Mouse (Mus musculus) gastrocnemius, postnatal 10 days (tissue): Measurements from ENCODE around the gene Tgm3. TPM values are rescaled to one million over a fixed set of nuclear protein-coding genes. Genes with fewer than 3 reads are reported as not detected.

Experiments
- DNase-seq: peaks from one replicate; pipeline ENCODE4 v3.0.0; 2021; ENCODE audit warnings: mixed read lengths
- long read RNA-seq, 2 experiments: library from polyadenylated mRNA; stranded (forward); transcript quantifications; one replicate each; pipeline ENCODE4 v2.0.0; 2021
- total RNA-seq, 2 experiments: library from RNA; stranded (reverse); gene quantifications; 2 replicates each; pipeline ENCODE4 v1.2.3; 2021

Tgm3 gene
- under 1 TPM in 1 of 2 experiments, not detected in 1; 0.07 TPM for total RNA-seq
- long read RNA-seq, experiment 1, result 0 reads
- long read RNA-seq, experiment 2, result 0 reads

DNA sequence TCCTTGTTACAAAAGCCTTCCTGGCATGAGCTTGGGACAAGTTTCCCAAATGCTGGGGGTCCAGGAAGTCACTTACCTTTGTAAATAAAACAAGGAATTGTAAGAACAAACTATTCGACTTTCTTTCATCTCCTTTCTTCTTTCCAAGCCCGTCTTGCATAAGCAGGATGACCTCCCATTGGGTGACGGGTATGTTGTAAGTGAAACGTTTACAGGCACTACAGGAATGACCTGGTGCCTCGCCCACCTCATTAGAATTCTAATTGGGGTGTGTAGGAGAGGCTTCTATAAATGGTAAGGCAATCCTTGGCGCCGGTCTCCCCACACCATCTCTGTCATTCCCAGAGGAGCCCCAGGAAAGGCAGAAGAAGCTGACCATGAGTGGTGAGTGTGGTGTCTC, at the start of gene Tgm3:
Gene Tgm3 (plus strand): TSS at position 324 of the 400 bp plus-strand sequence.
- no peak for DNase-seq

DNA sequence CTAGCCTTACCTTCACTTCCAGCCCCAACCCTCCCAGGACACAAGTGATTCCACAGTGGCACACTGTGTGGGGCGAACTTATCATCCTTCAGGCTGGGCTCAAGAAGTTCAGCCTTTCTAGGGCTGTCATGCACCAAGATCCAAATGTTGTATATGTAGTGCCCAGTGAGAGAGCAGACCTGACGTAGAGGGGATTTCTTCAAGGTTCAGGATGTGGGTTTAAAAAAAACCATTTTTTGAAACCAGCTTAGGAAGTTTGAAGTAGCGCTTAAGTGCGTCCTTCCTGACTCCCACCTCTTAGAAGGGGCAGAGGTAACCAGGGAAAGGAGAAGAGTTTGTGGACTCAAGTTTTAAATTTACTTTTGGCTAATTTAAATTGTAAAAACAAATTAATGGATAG, 31.5 kb upstream of the Tgm3 start:
- no peak for DNase-seq

DNA sequence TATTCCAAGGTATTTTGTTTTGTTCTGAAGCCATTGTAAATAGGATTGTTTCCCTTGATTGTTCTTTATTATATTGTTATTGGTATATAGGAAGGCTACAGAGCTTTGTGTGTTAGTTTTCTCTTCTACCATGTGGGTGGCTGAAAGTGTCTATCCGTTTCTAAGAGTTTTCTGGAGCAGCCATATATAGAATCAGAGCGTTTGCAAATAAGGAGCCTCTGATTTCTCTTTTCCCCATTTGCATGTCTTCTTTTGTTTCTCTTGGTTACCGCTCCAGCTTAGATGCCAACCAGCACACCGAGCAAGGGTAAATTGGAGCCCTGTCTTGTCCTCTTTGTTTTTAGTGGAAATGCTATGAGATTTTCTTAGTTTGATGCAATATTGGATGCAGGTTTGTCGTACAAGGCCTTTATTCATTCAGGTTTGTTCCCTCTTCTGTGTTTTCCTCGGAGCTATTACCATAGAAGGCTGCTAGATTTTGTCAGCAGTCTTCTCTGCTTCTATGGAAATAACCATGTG, 24.6 kb upstream of the Tgm3 start:
- DNase-seq, result no peak

DNA sequence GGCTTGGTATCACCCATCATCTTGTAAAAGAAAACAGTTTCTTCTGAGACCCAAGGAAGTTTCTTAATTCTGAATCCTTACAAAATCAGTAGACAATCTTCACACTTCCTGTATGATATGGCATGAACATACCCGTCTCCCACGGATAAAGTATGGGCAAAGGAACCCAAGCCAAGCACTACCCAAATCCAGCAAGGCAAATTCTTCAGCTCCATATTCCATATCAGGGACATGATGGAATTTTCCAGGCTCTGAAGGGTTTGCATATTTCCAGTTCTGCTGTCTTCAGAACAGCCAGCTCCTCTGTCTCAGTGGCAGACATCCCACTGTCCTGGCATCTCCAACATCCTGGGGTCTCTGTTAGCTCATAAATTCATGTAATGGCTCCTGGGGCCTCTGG, 22.5 kb upstream of the Tgm3 start:
- no peak for DNase-seq

DNA sequence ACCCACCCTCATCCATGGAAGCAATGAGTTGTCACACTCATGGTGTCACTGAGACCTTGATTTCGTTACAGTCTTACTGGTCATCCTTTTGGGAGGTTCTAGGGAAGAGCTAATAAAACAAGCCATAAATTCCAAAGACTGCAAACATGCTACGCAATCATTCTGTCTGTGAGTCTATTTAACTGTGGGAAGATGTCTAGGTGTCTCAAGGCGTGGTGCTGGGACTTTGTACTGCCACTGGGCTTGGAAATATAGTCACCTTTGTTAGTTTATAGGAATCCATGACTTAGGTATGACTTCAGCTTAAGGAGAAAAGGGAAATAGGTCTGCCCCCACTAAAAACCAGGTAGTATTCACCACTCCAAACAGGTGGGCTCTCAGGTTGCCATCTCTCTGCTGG, 17.7 kb upstream of the Tgm3 start:
- DNase-seq, result no peak

DNA sequence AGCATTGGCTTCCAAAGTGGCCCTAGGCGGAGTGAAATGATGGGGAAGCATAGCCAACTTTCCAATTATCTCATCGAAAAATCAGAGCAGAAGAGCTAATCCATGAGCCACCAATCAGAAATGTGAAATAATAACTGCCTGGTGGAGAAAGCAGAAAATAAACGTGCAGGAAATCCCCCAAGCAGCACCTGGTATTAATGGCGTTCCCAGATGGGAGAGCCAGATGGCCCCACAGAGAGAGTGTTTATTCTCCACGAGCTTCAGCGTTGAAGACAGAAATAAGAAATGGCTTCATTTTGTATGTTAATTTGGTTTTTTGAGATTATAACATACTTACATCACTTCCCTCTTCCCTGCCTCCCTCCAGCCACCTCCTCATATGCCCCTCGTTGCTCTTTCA, 13.7 kb upstream of the Tgm3 start:
- DNase-seq, result no peak

DNA sequence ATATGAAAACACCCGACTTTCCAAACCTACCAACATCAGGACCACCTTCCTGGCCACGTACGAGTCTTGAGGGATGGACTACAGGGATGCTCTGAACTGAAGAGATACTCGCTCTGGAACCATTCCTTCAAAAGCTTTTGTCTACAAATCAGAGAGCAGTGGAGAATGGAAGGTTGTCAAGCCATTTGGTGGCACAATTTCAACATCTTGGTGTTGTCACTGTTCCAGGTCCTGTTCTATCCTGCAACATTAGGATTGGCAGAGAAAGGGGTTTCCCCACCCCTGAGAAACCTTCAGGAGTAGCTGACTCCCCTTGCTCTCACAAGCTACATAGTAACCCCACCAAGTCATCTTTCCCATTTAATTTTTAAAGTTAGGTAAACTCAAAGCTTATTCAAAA, 12.9 kb upstream of the Tgm3 start:
- no peak for DNase-seq

DNA sequence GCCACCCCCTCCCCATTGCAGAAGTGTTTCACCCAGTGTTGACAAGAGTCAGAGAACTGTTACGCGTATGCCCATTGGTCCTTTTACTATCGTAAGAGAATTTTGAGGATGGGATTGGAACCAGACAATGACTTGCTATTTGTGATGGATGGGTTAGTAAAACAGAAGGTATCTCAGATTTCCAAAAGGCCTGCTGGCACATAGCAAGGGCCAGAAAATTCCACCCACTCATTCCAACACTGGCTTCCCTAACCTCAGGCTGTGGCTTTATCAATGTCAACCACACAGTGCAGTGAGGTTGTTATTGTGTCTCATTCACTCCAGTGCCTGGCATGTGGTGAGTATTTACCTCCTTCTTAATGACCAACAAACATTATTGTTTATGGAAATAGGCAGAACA, 11.5 kb upstream of the Tgm3 start:
- no peak for DNase-seq

DNA sequence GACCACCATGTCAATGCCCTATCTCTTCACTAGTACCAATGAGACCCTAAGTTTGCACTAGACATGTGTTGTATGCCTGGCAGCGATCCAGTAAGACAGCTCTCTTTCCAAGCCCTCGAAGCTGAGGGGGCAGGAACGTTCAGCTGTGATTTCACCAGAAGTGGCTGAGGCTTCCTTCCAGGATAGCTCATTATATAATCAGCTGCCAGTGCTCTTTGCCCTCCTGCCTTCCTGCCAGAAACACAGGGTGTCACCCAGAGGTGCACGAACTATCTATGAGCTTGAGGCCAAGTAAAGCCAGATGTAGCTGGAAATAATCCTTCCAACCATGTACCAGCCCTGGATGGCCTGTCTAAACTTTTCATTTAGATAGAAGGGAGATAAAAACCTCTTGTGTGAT, 8.1 kb upstream of the Tgm3 start:
- no peak for DNase-seq

DNA sequence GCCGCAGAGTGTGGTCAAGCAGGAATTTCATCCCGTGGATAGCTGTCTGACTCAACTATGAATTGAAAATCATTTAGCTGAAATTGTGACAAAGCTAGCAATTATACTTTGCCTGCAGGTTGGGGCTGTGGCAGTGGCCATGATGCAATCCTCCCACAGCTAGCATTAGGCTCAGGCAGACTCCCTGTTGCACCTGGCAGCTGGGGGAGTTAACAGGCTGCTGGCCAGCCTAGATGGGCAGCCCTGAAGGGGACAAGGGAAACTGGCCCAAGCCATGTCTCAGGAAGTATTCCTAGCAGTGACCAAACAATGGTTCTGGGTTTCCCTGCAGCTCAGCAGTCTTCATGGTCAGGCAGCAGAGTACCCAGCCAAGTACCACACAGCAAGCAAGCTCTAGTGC, 2.8 kb upstream of the Tgm3 start:
- no peak for DNase-seq

DNA sequence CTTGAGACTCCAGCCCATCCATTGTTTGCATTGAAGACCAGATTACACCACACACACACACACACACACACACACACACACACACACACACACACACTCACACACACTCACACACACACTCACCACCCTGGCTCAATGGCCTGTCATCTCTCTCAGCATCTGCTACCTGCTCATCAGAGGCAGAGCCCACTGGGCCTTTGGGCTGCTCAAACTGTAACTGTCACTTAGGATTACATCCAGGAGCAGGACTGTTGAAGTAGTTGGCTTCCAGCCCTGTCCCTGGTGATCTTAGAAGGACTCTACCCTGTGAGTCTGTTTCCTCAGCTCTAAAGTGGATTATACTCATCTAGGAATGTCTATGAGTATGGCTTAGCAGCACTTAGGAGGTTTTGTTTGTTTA, 1.5 kb downstream of the Tgm3 start:
- DNase-seq, result no peak

DNA sequence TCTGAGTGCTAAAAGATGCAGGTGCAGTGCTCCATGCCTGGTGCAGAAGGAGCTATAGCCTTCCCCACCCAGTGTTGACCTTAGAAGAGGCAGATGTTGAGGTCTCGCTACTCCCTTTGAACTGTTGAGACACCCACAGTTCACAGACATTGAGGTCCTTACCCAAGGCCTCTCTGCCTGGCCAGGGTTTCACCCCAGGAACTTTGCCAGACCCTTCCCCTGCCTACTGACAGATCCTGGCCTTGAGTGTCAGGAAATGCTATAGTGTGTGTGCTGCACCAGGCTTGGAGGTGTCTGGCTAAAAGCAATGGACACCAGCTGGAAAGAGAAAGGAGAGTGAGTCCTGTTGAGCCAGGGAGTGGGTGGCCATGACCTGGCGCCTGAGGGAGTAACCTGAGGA, 3.0 kb downstream of the Tgm3 start:
- DNase-seq, result no peak

DNA sequence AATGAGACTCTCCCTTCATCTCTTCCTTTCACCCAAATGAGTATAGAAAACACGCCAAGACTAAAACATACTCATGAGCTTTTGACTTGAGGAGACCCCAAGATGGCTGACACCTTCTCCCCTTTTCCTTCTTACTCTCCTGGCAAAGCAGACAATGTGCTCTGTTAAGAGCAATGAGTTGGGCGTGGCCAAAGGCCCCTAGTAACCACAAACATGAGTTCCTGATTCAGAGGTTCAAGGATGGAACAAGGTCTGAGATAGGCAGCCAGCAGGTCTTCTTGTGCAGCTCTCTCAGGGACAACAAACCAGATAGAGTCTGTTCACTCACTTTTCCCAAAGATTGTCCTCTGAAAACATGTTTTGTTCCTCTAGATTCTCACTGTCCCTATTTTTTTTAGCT, 5.9 kb downstream of the Tgm3 start:
- DNase-seq, result no peak

DNA sequence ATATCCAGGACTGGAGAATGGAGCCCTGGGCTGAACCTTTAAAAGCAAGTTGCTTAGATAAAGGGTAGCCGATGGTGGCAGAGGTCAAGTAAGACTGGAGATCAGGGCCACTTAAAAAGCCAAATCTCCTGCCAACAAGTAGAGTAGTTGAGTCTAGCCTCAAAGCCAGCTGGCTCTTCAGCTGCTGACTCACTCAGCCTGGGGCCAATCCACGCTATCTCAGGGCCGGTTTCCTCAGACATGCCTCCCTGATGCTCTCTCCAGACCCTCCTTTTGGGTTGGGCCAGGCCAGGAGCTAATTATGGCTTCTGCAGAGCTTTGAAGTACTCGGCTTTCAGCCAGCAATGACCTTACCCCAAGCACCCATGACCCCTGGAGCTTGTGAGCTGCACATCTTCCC, 15.7 kb downstream of the Tgm3 start:
- DNase-seq, result no peak

DNA sequence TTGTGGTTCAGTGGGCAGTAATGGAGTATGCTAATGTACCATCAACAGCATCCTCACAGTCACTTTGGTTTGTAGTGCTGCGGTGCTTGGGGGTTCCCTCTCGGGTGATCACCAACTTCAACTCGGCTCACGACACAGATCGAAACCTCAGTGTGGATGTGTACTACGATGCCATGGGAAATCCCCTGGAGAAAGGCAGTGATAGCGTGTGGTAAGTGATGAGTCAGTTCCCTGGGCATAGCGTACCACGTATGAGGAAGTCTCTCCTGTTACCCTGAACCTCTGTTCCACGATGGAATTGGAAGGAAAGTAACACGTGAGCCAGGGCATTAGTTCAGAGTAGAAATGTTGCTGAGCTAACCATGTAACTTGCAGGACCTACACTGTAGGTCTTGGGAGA, 17.7 kb downstream of the Tgm3 start:
- DNase-seq, result no peak

DNA sequence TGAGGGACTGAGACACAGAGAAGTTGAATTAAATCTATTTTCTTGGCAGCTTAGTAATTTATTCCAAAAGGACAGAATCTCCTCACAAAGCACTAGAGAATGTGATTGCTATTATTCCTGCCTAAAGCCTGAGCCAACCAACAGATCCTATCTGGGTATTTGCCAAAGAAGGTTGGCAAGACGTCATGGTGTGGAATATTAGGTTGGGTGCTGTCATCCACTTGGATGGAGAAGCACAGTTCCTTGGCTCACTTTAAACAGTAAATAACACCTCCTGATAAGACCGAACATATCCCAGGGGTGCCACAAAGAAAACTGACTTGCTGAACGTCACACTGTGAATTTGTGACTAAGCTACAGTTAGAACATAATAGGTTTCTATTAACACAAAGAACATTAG, 20.5 kb downstream of the Tgm3 start:
- no peak for DNase-seq

DNA sequence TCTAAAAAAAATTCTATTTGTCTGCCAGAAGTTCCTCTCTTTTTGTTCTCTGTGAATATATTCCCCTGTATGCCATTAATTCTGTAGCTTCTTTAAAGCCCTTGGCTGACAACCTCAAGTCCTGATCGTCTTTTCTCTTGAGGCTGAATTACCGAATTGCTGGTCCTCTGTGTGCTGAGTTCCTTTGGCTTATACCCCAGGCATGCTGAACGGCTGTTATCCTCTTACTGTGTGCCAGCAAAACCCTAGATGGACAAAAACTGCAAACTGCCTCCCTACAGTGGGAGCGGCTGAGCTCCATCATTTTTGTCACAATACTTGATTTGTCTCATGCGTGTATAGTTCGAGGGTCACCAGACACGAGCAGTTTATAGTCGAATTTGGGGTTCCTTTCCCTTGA, 24.7 kb downstream of the Tgm3 start:
- DNase-seq, result no peak

DNA sequence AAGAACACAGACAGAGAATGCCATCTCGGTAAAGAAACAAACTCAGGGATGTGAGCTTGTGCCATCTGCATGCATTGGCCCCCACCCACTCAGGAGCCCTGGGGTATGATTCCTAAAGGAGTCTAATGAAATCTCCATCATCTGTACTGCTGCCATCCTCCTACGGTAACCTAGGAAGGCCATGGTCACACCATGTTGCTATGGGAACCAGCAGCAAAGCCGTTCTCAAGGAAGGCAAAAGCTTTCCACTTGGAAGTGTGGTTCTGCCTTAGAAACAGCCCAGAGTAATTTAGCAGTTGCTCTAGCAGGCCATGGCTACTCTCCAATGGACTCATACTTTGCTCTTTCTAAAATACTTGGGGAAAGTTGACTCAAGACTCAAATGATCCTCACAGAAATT, 26.8 kb downstream of the Tgm3 start:
- no peak for DNase-seq

DNA sequence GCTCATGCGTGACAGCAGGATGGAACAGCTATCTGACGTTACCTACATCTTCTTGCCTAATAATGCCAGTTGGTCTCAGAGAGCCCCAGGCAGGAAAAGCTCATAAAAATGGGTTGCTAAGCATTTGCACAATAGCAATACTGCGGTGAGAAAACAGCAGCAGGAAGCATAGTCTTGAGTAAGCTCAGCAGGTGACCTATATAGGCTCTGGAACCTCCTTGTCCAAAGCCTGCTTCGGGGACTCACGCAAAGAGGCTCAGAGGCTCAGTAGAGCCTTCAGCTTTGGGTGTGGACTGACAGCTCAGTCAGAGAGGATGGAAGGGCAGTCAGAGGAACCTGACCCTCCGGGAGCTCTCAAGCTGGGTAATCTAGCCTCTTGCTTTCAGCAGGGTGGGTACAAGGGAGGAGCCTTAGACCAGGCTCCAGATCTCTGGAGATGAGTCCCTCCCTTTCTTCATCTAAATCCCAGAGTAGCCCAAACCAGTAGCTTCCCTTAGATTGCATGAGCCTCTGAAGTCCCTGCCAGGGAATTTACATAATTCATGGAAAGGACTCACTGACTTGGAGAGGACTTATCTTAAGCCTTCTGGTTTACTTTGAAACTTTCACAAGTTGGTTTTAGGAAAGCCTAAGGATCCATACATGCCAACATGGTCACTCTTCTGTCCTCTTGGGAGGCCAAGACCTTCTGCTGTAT, 28.2 kb downstream of the Tgm3 start:
- no peak for DNase-seq

DNA sequence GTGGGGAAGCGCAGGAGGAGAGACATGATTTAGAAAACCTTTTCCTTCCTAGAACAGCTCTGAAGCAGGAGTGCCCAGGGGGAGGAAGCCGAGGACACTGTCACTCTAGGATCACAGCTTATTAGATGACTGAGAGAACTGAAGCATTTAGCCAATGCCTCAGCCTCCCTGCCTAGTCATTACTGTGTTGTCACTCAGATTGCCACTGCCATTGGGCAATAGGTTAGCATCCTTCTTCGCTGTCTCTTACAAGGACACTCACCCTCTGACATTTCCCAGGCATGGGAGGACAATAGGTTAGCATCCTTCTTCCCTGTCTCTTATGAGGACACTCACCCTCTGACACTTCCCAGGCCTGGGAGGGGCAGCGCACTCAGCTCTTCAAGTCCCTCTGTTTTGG, 31.7 kb downstream of the Tgm3 start:
- DNase-seq, result no peak

DNA sequence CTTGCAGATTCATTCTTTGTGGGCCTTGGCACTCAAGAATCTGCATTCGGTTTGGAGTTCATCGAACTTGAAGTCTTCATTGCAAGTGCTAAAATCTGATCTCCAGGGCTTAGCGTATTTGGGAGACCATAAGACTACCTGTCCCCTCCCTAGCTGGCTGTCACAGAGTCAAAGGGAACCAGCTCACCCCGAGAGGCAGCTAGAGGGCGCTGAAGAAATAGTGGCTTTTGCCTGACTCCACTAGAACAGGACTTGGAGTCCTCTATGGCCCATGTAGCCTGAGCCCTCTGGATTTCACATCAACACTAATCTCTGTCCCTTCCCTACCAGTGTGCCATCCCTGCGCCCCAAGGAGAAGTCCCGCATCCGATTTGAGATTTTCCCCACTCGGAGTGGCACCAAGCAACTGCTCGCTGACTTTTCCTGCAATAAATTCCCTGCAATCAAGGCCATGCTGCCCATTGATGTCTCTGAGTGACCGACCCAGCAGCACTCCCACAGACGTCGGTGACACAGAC, 35.8 kb downstream of the Tgm3 start:
- DNase-seq, result no peak

DNA sequence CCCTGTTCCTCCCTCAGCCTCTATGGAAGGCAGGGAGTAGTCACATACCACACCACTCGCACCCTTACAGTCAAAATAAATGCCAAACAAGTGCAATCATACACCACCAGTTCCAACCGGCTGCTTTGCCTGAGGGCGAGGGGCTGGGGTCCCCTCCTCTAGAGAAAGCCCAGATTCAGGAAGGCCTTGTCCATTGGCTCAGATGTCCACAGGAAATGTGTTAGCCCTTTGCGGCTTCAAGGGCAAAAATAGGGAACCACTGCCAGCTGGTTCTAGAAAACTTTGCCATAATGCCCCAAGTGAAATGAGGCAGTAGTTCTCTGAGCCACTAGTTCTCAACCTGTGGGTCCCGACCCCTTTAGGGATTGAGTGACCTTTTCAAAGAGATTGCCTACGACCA, 36.6 kb downstream of the Tgm3 start:
- DNase-seq, result no peak

DNA sequence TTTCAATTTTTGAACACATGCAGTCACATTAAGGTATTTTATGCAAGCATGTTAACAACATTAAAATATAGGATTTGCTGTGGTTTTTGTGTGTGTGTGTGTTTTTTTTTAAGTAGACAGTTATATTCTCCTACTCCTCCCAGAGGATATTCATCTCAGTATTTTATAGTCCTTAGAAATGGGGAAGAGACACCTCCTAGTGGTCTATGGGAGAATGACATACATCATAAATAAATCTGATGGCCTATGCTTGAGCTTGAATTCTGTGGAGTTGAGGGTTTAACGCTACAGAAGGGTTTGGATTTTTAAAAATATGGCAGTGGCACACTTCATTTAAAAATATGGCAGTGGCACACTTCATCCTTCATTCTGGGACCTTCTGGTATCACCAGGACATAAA, 46.0 kb downstream of the Tgm3 start:
- no peak for DNase-seq

DNA sequence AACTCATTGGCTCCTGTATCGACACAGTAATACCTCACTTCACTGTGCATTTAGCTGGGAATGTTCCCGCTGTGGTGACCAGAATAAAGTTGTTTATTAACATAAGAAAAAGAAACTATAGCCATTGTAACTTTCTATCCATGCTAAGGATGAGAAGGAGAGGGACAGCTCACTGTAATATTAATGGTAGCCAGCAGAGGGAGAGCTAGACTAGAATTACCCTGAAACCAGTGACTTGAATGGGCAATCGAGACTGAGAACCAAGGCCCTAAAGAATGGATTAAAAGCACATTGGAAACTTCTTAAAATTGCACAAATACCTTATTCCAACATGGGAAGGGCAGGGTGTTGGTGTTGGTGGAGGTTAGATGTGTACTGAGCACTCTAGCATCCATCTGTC, 56.1 kb downstream of the Tgm3 start:
- no peak for DNase-seq

DNA sequence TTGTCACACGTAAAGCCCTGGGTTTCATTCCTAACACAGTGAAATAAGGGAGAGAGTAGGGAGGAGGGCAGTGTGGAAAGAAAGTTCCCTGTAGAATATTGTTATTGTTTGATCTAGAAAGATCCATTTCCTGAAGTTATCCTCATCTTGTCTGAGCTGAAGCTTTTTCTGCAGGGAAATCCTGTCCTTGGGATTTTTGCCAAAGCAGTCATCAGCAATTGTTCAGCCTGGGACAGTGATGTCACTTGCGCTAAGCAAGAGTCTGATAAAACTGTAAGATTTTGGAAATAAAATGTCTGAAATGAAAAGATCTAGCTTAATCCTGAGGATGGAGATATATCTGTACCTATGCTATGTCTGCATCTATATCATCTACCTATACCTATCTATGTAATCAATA, 58.2 kb downstream of the Tgm3 start:
- DNase-seq, result no peak
